Mouse (Mus musculus) heart, embryonic 10.5 days (tissue): ENCODE measurements around the gene Gm20388. TPM values are rescaled to one million over a fixed set of nuclear protein-coding genes. Genes with fewer than 3 reads are reported as not detected.
A peak's percentile ranks its signal among the peaks of the same experiment; 100 is the strongest.

Source experiments
- DNase-seq: peaks from one replicate; pipeline ENCODE4 v3.0.0-alpha.2; 2017; ENCODE audit warnings: low spot score
- H3K27ac ChIP-seq: fragments of 300-500 bp; sonication (generic); 2 replicates; pipeline ENCODE4 v1.5.1; 2016; ENCODE audit warnings: mild to moderate bottlenecking
- H3K27me3 ChIP-seq: fragments of 300-500 bp; sonication (generic); 2 replicates; pipeline ENCODE4 v1.6.1; 2016; ENCODE audit warnings: mild to moderate bottlenecking; ENCODE audit not compliant: poor library complexity, insufficient read depth, severe bottlenecking
- H3K36me3 ChIP-seq: fragments of 300-500 bp; sonication (generic); 2 replicates; pipeline ENCODE4 v1.6.1; 2016; ENCODE audit warnings: mild to moderate bottlenecking, moderate library complexity
- H3K4me1 ChIP-seq: fragments of 300-500 bp; sonication (generic); 2 replicates; pipeline ENCODE4 v1.6.1; 2016; ENCODE audit warnings: mild to moderate bottlenecking
- H3K4me3 ChIP-seq: fragments of 300-500 bp; sonication (generic); 2 replicates; pipeline ENCODE4 v1.5.1; 2016; ENCODE audit warnings: mild to moderate bottlenecking, moderate library complexity
- H3K9me3 ChIP-seq: fragments of 300-500 bp; sonication (generic); 2 replicates; pipeline ENCODE4 v1.6.1; 2016; ENCODE audit warnings: mild to moderate bottlenecking, moderate library complexity
- WGBS: fragments of 180-500 bp; shearing (Covaris S2); methylation state at CpG from one replicate; pipeline ENCODE4 v1.1.7; 2016; 5-methylcytosine and 5-hydroxymethylcytosine counted together
- polyA plus RNA-seq: library from polyadenylated mRNA; unstranded; fragments of >200 nt; fragmentation: Nextera tagmentation; extraction: Ambion mirVana; gene quantifications from 2 replicates; pipeline ENCODE4 v1.2.1, GENCODE M21; 2016

The Gm20388 gene
- polyA plus RNA-seq, 1 experiment from 2014 or later: 4.5 TPM

DNA sequence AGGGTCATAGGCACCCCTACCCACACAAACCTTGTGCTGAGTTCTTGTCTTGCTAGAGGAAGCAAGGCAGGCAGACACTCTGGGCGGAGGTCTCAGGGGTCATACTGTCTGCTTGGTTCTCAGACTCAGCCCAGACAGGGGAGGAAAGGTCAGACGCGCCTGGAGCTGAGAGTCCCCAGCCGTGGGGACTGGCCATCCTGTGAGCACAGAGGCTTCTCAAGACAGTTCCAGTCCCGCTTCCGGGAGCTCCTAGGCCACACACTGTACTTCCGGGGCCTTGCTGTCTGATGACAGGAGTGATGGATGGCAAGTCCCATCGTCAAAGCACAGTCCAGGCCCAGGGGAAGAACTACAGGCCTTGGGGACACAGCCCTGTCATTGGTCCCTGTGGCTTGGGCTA lies 1261.9 kb downstream of the Gm20388 start:
- 52% methylated on average over 8 of the region's 8 CpGs for WGBS
- peaks cover 70% of the 10 kb centered on the region for H3K4me1 ChIP-seq
- H3K9me3 ChIP-seq: no peaks in the 10 kb centered on the region
- DNase-seq: no peak
- H3K36me3 ChIP-seq: no peaks in the 10 kb centered on the region
- no peaks in the 10 kb centered on the region; the same call in 1 of the 2 replicates for H3K27me3 ChIP-seq
- no peak overlapping the region for H3K4me3 ChIP-seq
- H3K27ac ChIP-seq: peak overlapping the region; percentile 24; the same call in 1 of the 2 replicates

DNA sequence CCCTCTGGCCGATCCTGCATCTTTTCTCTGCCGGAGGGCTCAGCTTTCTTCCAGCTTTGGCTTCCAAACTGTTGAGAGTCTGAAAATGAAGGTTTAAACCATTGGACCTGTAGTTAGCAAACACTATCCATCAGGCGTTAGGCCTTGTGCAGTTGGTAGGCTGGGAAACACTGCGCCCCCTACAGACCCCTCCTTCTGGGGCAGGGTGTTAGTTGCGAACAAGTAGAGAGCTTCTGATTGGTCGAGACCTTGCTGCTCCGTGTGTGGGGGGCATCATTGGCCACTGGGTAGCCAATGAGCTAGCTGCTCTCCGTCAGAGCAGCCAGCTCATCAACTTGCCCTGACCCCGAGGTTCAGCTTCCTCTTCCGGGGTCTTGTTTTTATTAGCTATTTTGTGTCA lies 1263.5 kb downstream of the Gm20388 start:
- peaks cover 54% of the 10 kb centered on the region for H3K4me1 ChIP-seq
- no peak for DNase-seq
- WGBS: 61% methylated on average over 10 of the region's 10 CpGs
- peaks cover 5% of the 10 kb centered on the region; the same call in 1 of the 2 replicates for H3K27me3 ChIP-seq
- H3K9me3 ChIP-seq: no peaks in the 10 kb centered on the region
- no peak overlapping the region for H3K4me3 ChIP-seq
- no peaks in the 10 kb centered on the region for H3K36me3 ChIP-seq
- H3K27ac ChIP-seq: no peak overlapping the region

DNA sequence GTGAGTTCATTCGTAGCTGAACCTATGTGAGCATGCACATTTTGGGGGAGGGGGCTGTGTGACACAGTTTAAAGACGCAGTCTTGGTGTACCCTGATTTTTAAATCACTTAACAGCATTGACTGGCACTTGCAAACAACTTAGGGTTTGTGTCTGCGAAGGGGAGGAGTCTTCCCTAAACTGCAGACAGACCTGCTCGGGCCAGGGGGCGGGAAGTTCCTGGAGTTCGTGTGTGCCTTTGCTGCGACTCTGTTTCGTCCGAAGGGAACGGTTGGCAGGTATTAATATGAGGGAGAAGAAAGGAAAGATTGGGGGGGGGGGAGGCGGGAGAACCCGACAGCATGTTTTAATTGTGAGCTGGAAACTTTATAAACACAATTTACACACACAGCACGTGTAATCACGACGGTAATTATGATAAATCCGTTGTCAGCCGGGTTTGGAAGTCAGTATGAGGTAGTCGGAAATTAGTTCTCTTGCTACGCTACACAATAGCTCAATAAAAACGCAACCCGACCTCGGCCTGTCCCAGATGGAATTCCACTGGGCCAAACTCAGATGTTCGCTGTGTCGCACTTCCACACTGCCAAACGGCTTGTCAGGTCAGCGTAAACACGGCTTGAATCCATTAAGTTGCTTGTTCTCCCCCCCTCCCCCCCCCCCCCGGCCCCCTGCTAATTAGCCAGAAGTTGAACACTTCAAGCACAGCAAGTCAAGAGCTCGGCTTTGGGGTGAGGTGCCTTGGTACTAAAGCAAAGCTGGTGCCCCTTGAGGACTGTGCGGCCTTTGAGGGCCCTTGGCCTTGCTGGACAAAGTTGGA lies 1264.3 kb downstream of the Gm20388 start:
- Histone ChIP-seq H3K36me3 (no peaks in the 10 kb centered on the region), H3K27me3 (peaks cover 5% of the 10 kb centered on the region; the same call in 1 of the 2 replicates), H3K27ac (peak overlapping the region; percentile 71), H3K4me1 (peaks cover 49% of the 10 kb centered on the region), H3K9me3 (no peaks in the 10 kb centered on the region), H3K4me3 (no peak overlapping the region)
- WGBS: 51% methylated on average over 30 of the region's 30 CpGs
- DNase-seq: no peak

DNA sequence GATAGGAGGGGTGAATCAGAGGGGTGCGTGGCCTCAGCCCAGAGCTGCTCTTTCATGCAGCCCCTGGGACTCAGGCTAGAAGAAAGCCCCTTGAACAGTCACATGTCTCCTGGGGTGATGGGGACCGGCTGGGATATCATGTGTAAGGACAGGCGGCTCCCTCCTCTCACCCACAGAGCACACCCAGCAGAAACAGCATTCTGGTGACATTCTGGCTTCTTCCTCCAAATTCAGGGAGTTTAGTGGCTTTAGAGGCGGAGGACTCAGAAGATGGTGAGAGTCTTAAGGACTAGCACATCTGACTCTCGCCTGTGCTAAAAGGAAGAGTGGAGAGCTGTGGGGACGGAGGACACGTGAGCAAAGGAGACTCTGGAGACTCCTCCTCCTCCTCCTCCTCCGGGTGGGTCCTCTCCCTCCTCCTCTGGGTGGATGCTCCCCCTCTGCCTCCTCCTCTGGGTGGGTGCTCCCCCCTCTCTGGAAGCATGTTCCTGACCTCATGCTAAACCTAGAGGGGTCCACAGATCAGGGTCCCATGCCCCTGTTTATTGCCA lies 1265.0 kb downstream of the Gm20388 start:
- 64% methylated on average over 8 of the region's 8 CpGs for WGBS
- peaks cover 43% of the 10 kb centered on the region for H3K4me1 ChIP-seq
- H3K36me3 ChIP-seq: no peaks in the 10 kb centered on the region
- H3K27me3 ChIP-seq: peaks cover 5% of the 10 kb centered on the region; the same call in 1 of the 2 replicates
- H3K9me3 ChIP-seq: no peaks in the 10 kb centered on the region
- H3K27ac ChIP-seq: peak overlapping the region; percentile 71
- H3K4me3 ChIP-seq: no peak overlapping the region
- no peak for DNase-seq

DNA sequence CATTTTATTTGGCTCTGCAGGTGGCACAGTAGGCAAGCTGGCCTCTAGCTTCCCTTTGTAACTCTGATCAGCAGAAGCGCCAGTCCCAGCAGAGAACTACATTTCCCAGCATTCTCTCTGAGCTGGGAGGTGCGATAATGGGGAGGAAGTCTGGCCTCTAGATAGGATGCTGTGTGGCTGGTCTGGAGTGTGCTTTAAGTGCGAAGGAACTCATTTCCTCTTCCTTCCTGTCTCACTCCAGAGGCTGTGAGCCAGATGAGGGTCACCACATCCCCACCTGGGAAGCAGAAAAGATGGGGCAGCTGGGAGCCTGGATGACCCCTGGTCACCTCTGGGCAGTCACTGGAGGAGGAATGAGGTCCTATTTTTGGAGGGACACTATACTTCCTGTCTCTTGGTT lies 1265.7 kb downstream of the Gm20388 start:
- Histone ChIP-seq H3K4me3 (no peak overlapping the region), H3K4me1 (peaks cover 43% of the 10 kb centered on the region), H3K9me3 (no peaks in the 10 kb centered on the region), H3K36me3 (no peaks in the 10 kb centered on the region), H3K27ac (peak overlapping the region; percentile 71; the same call in 1 of the 2 replicates), H3K27me3 (peaks cover 5% of the 10 kb centered on the region; the same call in 1 of the 2 replicates)
- WGBS: 21% methylated on average over 3 of the region's 3 CpGs
- no peak for DNase-seq

DNA sequence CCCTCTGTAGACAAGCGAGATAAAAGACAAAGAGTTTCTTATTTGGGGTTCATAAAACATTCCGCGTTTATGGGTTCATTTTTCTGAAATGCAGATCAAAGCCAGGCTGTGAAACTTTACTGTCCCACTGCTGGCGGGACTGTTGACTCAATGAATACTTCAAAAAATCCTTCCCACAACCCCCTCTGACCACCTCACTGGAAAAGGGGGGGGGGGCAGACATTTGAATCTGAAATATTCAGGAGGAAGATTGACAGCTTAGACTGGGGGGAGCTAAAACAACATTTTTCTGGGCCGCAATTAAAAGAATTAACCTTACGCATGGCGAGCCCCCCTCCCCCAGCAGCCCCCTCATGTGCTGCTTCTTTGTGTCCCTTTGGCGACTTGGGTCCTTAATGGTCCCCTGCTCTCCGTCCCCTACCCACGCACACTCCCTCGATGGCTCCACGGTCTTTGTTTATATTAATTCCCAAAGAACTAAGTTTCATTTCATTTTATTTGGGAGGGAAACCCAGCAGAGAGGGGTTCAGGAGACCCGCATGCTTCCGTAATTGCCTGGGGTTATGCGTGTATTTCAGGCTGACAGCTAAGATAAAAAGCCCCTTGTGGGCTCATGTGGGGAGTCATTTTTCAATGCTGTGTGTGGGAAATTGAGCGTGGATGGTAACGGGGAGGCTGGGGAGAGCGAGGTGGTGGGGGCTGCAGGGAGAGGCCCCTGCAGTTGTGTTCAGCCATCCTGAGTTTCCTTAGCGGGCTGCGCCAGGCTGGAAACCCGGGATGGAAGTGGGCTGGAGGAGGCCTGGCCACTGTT lies 1270.0 kb downstream of the Gm20388 start:
- Histone ChIP-seq H3K9me3 (no peaks in the 10 kb centered on the region), H3K27me3 (peaks cover 5% of the 10 kb centered on the region; the same call in 1 of the 2 replicates), H3K36me3 (no peaks in the 10 kb centered on the region), H3K27ac (peak overlapping the region; percentile 49), H3K4me1 (peaks cover 31% of the 10 kb centered on the region), H3K4me3 (no peak overlapping the region)
- DNase-seq: no peak
- 76% methylated on average over 21 of the region's 21 CpGs for WGBS

DNA sequence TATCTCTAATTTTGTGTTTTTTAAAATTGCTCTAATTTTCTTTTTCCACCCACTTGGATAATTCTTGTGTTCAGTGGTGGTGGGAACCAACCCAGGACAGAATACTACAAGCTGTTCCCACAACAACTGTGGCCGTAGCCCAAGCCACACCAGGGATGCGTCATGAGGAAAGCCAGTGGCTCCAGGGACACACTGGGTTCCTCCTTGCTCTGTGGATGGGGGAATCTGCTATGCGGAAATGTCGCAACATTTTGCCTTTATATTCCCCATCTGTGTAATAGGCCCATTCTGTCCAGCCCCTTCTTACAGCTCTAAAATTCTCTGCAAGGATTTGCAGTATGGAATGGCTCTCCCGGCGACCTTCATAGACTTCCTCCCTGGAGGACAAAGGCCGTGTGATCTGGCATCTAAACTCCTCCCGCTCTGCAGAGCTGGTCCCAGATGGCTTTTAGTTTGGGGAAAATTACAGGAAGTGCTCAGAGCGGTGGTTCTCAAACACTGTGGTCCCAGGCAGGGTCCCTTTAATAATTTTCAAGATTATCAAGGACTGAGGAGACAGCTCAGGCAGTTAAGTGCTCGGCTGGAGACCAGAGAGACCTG lies 1270.7 kb downstream of the Gm20388 start:
- Histone ChIP-seq H3K27me3 (peaks cover 5% of the 10 kb centered on the region; the same call in 1 of the 2 replicates), H3K36me3 (no peaks in the 10 kb centered on the region), H3K27ac (peak overlapping the region; percentile 49; the same call in 1 of the 2 replicates), H3K4me3 (no peak overlapping the region), H3K9me3 (no peaks in the 10 kb centered on the region), H3K4me1 (peaks cover 24% of the 10 kb centered on the region)
- WGBS: 58% methylated on average over 10 of the region's 10 CpGs
- no peak for DNase-seq

DNA sequence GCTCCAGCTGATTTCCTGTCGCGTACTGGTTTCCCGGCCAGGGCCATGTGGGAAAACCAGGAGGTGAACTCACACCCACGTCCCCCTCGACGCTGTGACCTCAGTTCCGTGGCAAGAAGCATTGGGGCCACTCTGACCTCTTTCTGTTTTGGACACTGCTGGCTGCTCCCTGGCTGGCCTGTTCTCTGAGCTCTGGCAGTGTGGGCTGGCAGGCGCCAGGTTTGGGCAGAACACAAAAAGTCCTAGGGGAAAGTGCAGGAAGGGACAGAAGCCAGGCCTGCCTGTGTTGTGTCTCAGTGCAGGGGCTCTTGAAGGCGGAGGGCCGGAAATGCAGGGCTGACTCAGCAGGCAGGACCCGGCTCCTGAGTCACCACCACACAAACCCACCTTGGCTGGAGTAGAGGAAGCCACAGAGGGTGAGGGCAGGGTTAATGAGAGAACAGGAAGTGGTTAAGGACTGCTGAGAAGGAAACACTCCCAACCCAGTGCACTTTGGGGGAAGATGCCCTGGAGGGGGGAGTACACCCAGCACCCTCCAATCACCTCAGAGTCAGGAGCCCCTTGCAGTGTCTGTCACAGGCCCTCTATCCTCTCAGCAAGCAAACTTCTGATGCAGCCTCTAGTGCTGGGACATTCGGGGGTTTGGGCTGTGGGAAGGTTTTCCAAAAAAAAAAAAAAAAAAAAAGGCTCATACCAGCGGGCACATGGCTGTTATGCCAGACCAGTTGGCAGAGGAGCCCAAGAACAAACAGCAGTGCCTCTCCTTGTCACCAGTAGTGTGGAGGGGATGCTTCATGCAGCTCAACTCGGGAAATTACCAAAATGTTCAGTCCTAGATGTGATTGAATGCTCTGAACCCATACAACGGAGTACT lies 1277.1 kb downstream of the Gm20388 start:
- Histone ChIP-seq H3K27me3 (0 out of 2 replicates have a peak, but pooled peaks cover 21% of the 10 kb centered on the region), H3K4me3 (0 out of 2 replicates have a peak overlapping the region, but pooled peaks have one; percentile 10), H3K4me1 (peaks cover 46% of the 10 kb centered on the region), H3K9me3 (no peaks in the 10 kb centered on the region), H3K36me3 (no peaks in the 10 kb centered on the region), H3K27ac (peak overlapping the region; percentile 79)
- 63% methylated on average over 15 of the region's 15 CpGs for WGBS
- DNase-seq: peak; percentile 86

DNA sequence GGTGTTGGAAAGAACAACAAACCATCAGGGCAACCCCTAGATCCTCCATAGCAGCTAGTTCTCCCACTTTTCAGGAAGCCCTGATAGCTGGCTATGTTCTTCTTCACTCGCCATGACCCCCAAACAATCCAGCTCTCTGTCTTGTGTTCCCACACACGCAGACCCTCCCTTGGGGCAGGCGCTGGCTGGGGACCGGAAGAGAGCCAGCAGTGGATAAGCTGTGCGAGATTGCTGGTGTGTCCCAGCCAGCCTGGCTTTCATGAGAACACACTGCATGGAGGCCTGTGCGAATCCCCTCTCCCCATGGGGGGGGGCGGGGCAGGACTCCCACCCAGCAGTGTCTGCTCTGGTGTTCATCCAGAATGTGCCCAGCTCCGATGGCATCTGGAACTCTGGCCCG lies 1278.4 kb downstream of the Gm20388 start:
- Histone ChIP-seq H3K27me3 (peaks cover 31% of the 10 kb centered on the region; the same call in 1 of the 2 replicates), H3K4me1 (peaks cover 46% of the 10 kb centered on the region), H3K36me3 (no peaks in the 10 kb centered on the region), H3K4me3 (no peak overlapping the region; the same call in 1 of the 2 replicates), H3K27ac (peak overlapping the region; percentile 78), H3K9me3 (no peaks in the 10 kb centered on the region)
- 30% methylated on average over 9 of the region's 9 CpGs for WGBS
- no peak for DNase-seq

DNA sequence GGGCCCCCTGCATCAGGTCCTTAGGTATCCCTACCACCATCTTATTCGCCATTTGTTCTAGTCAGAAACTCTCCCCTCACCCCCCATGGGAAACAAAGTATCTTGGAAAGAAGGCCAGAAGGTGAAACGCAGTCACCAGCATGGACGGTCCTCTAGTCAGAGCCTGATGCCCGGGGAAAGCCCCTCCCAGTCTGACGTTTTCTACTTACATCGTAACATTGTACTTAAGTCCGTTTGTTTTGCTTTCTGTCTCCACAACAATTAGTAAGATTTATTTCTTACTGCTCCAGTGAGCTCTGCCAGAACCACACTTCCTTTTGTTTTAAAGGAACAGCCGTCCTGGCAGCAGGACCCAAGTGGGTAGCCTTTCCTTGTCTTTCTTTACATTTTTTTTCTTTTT lies 1281.8 kb downstream of the Gm20388 start:
- no peaks in the 10 kb centered on the region for H3K36me3 ChIP-seq
- DNase-seq: no peak
- H3K4me3 ChIP-seq: no peak overlapping the region
- H3K9me3 ChIP-seq: no peaks in the 10 kb centered on the region
- H3K27ac ChIP-seq: no peak overlapping the region
- peaks cover 33% of the 10 kb centered on the region for H3K4me1 ChIP-seq
- 67% methylated on average over 8 of the region's 8 CpGs for WGBS
- H3K27me3 ChIP-seq: peaks cover 48% of the 10 kb centered on the region

DNA sequence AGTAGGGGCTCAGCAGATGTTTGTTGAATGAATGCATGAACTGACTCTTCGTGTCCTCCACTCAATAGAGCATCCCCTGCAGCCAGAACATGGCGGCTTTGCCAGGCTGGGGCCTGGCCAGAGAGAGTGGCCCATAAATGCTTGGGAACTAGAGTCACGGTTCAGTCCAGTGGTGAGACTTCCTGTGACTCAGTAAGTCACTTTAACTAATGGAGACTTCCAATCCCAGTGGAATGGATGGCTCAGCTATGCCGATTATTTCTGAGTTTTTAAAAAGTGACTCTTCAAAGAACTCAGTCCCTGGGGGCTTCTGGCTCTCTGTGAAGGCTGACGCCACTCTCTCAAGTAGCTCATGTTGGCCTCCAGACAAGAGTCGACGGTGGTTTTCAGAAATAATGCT lies 1285.3 kb downstream of the Gm20388 start:
- Histone ChIP-seq H3K36me3 (no peaks in the 10 kb centered on the region), H3K27me3 (peaks cover 56% of the 10 kb centered on the region), H3K9me3 (no peaks in the 10 kb centered on the region), H3K4me3 (no peak overlapping the region), H3K4me1 (peaks cover 35% of the 10 kb centered on the region), H3K27ac (no peak overlapping the region)
- no peak for DNase-seq
- 77% methylated on average over 7 of the region's 7 CpGs for WGBS
